Mouse (Mus musculus): Measurements from ENCODE around the gene Morn2.

DNA sequence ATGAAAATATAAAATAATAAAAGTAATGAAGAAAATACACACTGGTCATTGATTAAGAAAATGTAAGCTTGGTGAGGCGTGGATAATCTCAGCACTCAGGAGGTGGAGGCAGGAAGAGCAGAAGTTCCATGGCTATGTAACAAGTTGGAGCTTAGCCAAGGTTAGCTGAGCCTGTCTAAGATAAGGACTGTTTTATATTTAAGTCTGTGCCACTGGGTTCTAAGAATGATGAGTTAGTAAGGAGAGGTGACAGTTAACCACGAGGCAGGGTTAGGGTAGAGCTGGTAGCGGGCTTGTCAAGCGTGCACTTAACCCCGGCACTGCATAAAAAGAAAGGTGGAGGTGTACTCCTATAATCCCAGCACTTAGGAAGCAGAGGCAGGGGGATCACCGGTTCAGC is 32.2 kb downstream of the Morn2 start:
- TF ChIP-seq EP300 (IDR thresholded peaks at IDR 0.05; ENCODE audit: low read depth) (no peak), CTCF (IDR thresholded peaks at IDR 0.05; ENCODE audit: low read depth) (no peak)
